Mouse (Mus musculus) embryonic facial prominence, embryonic 14.5 days (tissue): ENCODE data around the gene Inpp1. TPM values are rescaled to one million over a fixed set of nuclear protein-coding genes. Genes with fewer than 3 reads are reported as not detected.

ENCODE experiments used
- ATAC-seq: fragments of 200-750 bp; cut with Nextera tagmentation; 2 replicates; pipeline ENCODE4 v1.8.0; 2017; ENCODE audit warnings: low read depth, moderate number of reproducible peaks, moderate TSS enrichment
- DNase-seq: peaks from one replicate; pipeline ENCODE4 v3.0.0-alpha.2; 2015; ENCODE audit warnings: low spot score
- H3K27ac ChIP-seq: fragments of 300-500 bp; sonication (generic); replicated peaks from 2 replicates; pipeline ENCODE4 v1.5.1; 2014; ENCODE audit warnings: low read depth, mild to moderate bottlenecking, low read length, moderate library complexity
- H3K27me3 ChIP-seq: fragments of 300-500 bp; sonication (generic); replicated peaks from 2 replicates; pipeline ENCODE4 v1.6.1; 2014; ENCODE audit warnings: low read length; ENCODE audit not compliant: control insufficient read depth, insufficient read depth
- H3K36me3 ChIP-seq: fragments of 300-500 bp; sonication (generic); 2 replicates; pipeline ENCODE4 v1.6.1; 2014; ENCODE audit warnings: low read length, mixed read lengths; ENCODE audit not compliant: control insufficient read depth, insufficient read depth
- H3K4me1 ChIP-seq: fragments of 300-500 bp; sonication (generic); 2 replicates; pipeline ENCODE4 v1.6.1; 2014; ENCODE audit warnings: antibody characterized with exemption, low read length; ENCODE audit not compliant: control insufficient read depth, insufficient read depth
- H3K4me2 ChIP-seq: fragments of 300-500 bp; sonication (generic); 2 replicates; pipeline ENCODE4 v1.6.1; 2014; ENCODE audit warnings: low read depth, mild to moderate bottlenecking, low read length, moderate library complexity, mixed read lengths
- H3K4me3 ChIP-seq: fragments of 300-500 bp; sonication (generic); 2 replicates; pipeline ENCODE4 v1.5.1; 2014; ENCODE audit warnings: low read depth, mild to moderate bottlenecking, low read length
- H3K9ac ChIP-seq: fragments of 300-500 bp; sonication (generic); 2 replicates; pipeline ENCODE4 v1.6.1; 2014; ENCODE audit warnings: low read depth, mild to moderate bottlenecking, low read length, moderate library complexity, mixed read lengths
- H3K9me3 ChIP-seq: fragments of 300-500 bp; sonication (generic); 2 replicates; pipeline ENCODE4 v1.6.1; 2016; ENCODE audit warnings: low read length; ENCODE audit not compliant: control insufficient read depth
- WGBS: fragments of 180-500 bp; shearing (Covaris S2); extraction: QIAGEN DNeasy Blood & Tissue Kit; methylation state at CpG from one replicate; pipeline ENCODE4 v1.1.7; 2014; 5-methylcytosine and 5-hydroxymethylcytosine counted together
- polyA plus RNA-seq: library from polyadenylated mRNA; unstranded; fragments of >200 nt; fragmentation: Nextera tagmentation; extraction: Ambion mirVana; gene quantifications from 2 replicates; pipeline ENCODE4 v1.2.1, GENCODE M21; 2014

The Inpp1 gene
- polyA plus RNA-seq, 1 experiment from 2014 or later: 15.3 TPM

GRCm38 (mm10) chr1:52758174-52758573 is 59.3 kb downstream of the Inpp1 start:
- Histone ChIP-seq H3K4me2 (no peak overlapping the region), H3K4me3 (no peak overlapping the region), H3K27ac (no peak overlapping the region), H3K36me3 (no peaks in the 10 kb centered on the region), H3K27me3 (no peaks in the 10 kb centered on the region), H3K9ac (no peak overlapping the region), H3K9me3 (no peaks in the 10 kb centered on the region), H3K4me1 (no peaks in the 10 kb centered on the region)
- DNase-seq (peak; percentile 15), ATAC-seq (no peak)
- WGBS: 78% methylated on average over 1 of the region's 1 CpGs

GRCm38 (mm10) chr1:52754331-52754730 is 63.2 kb downstream of the Inpp1 start:
- Histone ChIP-seq H3K4me1 (no peaks in the 10 kb centered on the region), H3K4me3 (no peak overlapping the region), H3K9me3 (no peaks in the 10 kb centered on the region), H3K9ac (no peak overlapping the region), H3K36me3 (no peaks in the 10 kb centered on the region), H3K4me2 (no peak overlapping the region), H3K27me3 (no peaks in the 10 kb centered on the region), H3K27ac (no peak overlapping the region)
- DNase-seq (no peak), ATAC-seq (no peak)
- 100% methylated on average over 1 of the region's 1 CpGs for WGBS

GRCm38 (mm10) chr1:52753828-52754227 is 63.7 kb downstream of the Inpp1 start:
- H3K27me3 ChIP-seq: no peaks in the 10 kb centered on the region
- 81% methylated on average over 2 of the region's 2 CpGs for WGBS
- no peaks in the 10 kb centered on the region for H3K4me1 ChIP-seq
- no peak overlapping the region for H3K4me3 ChIP-seq
- no peak overlapping the region for H3K27ac ChIP-seq
- no peak for DNase-seq
- ATAC-seq: no peak
- no peaks in the 10 kb centered on the region for H3K9me3 ChIP-seq
- H3K9ac ChIP-seq: no peak overlapping the region
- no peaks in the 10 kb centered on the region for H3K36me3 ChIP-seq
- no peak overlapping the region for H3K4me2 ChIP-seq

GRCm38 (mm10) chr1:52752706-52753105 is 64.8 kb downstream of the Inpp1 start:
- ATAC-seq (no peak), DNase-seq (no peak)
- Histone ChIP-seq H3K9me3 (no peaks in the 10 kb centered on the region), H3K4me2 (no peak overlapping the region), H3K36me3 (no peaks in the 10 kb centered on the region), H3K9ac (no peak overlapping the region), H3K4me1 (no peaks in the 10 kb centered on the region), H3K4me3 (no peak overlapping the region), H3K27me3 (no peaks in the 10 kb centered on the region), H3K27ac (no peak overlapping the region)
- WGBS: 55% methylated on average over 3 of the region's 3 CpGs

GRCm38 (mm10) chr1:52751634-52752033 is 65.9 kb downstream of the Inpp1 start:
- Histone ChIP-seq H3K4me1 (no peaks in the 10 kb centered on the region), H3K9ac (no peak overlapping the region), H3K9me3 (no peaks in the 10 kb centered on the region), H3K27me3 (no peaks in the 10 kb centered on the region), H3K36me3 (no peaks in the 10 kb centered on the region), H3K27ac (no peak overlapping the region), H3K4me3 (no peak overlapping the region), H3K4me2 (no peak overlapping the region)
- 86% methylated on average over 1 of the region's 1 CpGs for WGBS
- no peak for ATAC-seq
- DNase-seq: no peak

- Histone ChIP-seq H3K36me3 (no peaks in the 10 kb centered on the region), H3K4me1 (no peaks in the 10 kb centered on the region), H3K27me3 (no peaks in the 10 kb centered on the region), H3K4me3 (no peak overlapping the region), H3K27ac (no peak overlapping the region), H3K9ac (no peak overlapping the region), H3K9me3 (no peaks in the 10 kb centered on the region), H3K4me2 (no peak overlapping the region)
- DNase-seq (no peak), ATAC-seq (no peak)
- 82% methylated on average over 1 of the region's 1 CpGs for WGBS
Measured at GRCm38 (mm10) chr1:52749978-52750377, 67.5 kb downstream of the Inpp1 start.

- Histone ChIP-seq H3K4me3 (no peak overlapping the region), H3K36me3 (no peaks in the 10 kb centered on the region), H3K4me2 (no peak overlapping the region), H3K27ac (no peak overlapping the region), H3K9me3 (no peaks in the 10 kb centered on the region), H3K9ac (no peak overlapping the region), H3K4me1 (no peaks in the 10 kb centered on the region), H3K27me3 (no peaks in the 10 kb centered on the region)
- 21% methylated on average over 3 of the region's 3 CpGs for WGBS
- DNase-seq: peak; percentile 56
- ATAC-seq: no peak
Measured at GRCm38 (mm10) chr1:52748260-52748659, 69.2 kb downstream of the Inpp1 start.

GRCm38 (mm10) chr1:52742567-52742966 is 74.9 kb downstream of the Inpp1 start:
- H3K9me3 ChIP-seq: no peaks in the 10 kb centered on the region
- 71% methylated on average over 5 of the region's 5 CpGs for WGBS

More at GRCm38 (mm10) chr1:52742567-52742966, 74.9 kb downstream of the Inpp1 start:
- Histone ChIP-seq H3K27me3 (no peaks in the 10 kb centered on the region), H3K4me2 (no peak overlapping the region), H3K4me3 (no peak overlapping the region), H3K4me1 (no peaks in the 10 kb centered on the region), H3K9ac (no peak overlapping the region), H3K27ac (no peak overlapping the region), H3K36me3 (no peaks in the 10 kb centered on the region)
- ATAC-seq (no peak), DNase-seq (no peak)
